Mouse (Mus musculus): ENCODE data around the gene Emb.

GRCm38 (mm10) chr13:117216752-117217363 is 8.5 kb downstream of the Emb start:
- no peak for TF ChIP-seq CTCF (IDR thresholded peaks at IDR 0.05)
- TF ChIP-seq POLR2A (IDR thresholded peaks at IDR 0.05; ENCODE audit: insufficient read depth, low read depth, low read length): no peak
- TF ChIP-seq EP300 (IDR thresholded peaks at IDR 0.05; ENCODE audit: insufficient read depth, low read depth, low read length): no peak

Data from heart, adult 2 months (tissue).